Mouse (Mus musculus) frontal cortex, postnatal 25 days (tissue): ENCODE measurements around the gene Mup9.
"Not testable (repeated sequence)": the region's sequence is repeated elsewhere in the genome, so short reads cannot be mapped to it uniquely, and the experiment has no call there.

Experiments
- DNase-seq, 2 experiments: peaks; one replicate each; pipeline ENCODE4 v3.0.0; 2022; ENCODE audit warnings: low spot score in 2 of 2

The Mup9 gene

GRCm38 (mm10) chr4:60421852-60422251 lies at the start of gene Mup9:
Gene Mup9 (minus strand): TSS chr4:60421952.
- DNase-seq: not testable (repeated sequence)
